Mouse (Mus musculus): ENCODE data around the gene Inmt. TPM values are rescaled to one million over a fixed set of nuclear protein-coding genes. Genes with fewer than 3 reads are reported as not detected.
"Not testable (repeated sequence)": the region's sequence is repeated elsewhere in the genome, so short reads cannot be mapped to it uniquely, and the experiment has no call there.

The Inmt gene
- total and polyA plus RNA-seq, 2 experiments from 2014 or later: 0.52 TPM; not detected in 1

DNA sequence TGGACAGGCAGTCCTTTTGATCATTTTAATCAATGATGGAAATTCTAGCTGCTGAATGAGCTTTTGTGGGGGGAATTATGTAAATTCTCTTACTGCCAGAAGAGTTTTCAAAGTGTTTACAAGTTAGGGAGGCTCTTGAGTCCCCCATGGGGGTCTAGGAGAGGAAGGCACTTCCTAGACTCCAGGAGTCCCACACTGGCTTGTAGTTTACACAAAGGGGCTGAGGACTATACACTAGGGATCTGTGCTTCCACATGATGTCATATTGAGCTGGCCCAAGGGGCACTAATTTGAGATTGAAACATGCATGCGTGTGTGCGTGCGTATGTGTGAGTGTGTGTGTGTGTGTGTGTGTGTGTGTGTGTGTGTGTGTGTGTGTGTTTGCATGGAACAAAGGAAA lies 29.1 kb upstream of the Inmt start:
- no peaks in the 10 kb centered on the region for H3K9me3 ChIP-seq (ENCODE audit: low read length)
- no peaks in the 10 kb centered on the region for H3K36me3 ChIP-seq (ENCODE audit: insufficient read depth, low read length)
- ATAC-seq: peak; percentile 40
- peaks cover 5% of the 10 kb centered on the region; the same call in 1 of the 2 replicates for H3K4me1 ChIP-seq (ENCODE audit: insufficient read depth, low read length)
- WGBS: 54% methylated on average over 3 of the region's 3 CpGs
- no peaks in the 10 kb centered on the region for H3K27me3 ChIP-seq (ENCODE audit: insufficient read depth, low read length)
- H3K4me2 ChIP-seq (ENCODE audit: low read depth, low read length): peak overlapping the region; percentile 67
- DNase-seq (ENCODE audit: low spot score): peak; percentile 14
- peak overlapping the region; percentile 65 for H3K9ac ChIP-seq (replicated peaks; ENCODE audit: low read length)
- peak overlapping the region; percentile 52 for H3K4me3 ChIP-seq (ENCODE audit: low read length)
- peak overlapping the region; percentile 83; the same call in 1 of the 2 replicates for H3K27ac ChIP-seq
- TF ChIP-seq CTCF (IDR thresholded peaks at IDR 0.05; ENCODE audit: low read depth): no peak

DNA sequence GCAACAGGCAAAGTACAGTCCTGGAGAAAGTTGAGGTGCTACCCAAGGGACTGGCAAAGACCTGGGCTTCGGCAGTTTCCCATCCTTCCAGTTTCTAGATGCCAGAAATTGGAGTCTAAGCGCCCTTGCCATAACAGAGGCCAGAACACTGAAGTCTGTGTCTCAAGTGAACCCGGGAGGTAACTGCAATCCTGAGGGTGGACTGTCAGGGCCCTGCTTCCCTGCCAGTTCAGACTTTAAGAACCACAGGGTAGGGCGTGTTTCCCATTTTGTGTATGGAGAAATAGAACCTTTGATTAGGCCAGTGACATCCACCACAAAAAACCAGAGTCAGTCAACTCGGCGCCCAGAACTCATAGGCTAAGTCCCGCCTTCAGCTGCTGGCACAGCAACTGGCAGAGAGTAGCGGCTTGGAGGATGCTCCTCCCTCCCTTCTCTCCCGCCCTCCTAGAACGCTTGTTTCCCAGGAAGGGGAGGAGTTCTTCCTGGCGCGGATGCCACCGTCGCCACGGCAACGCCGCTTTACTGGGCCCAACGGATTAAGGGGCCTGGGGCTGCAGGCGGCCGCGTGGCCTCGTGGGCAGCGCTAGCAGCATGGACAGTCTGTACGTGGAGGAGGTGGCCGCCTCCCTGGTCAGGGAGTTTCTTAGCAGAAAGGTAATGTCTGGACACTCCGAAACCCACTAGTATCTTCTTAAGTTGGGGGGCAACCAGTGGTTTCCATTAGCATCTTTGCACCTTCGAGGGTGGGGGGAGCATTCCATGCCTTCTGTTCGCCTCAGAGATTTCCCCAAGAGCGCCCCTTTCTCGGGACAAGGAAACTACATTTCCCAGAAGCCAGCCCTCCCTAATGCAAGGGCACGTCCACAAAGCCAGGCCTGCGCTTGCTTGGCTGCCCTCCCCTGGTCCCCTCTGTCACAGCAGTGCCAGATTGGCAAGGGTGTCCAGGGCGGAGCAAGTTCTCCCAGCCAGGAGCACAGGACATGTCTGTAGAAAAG lies 28.4 kb upstream of the Inmt start, which contains the start of gene Mindy4:
Mindy4 (plus strand) TSS at position 471 of the 998 bp plus-strand sequence.
- WGBS: 2% methylated on average over 33 of the region's 33 CpGs
- ATAC-seq: peak; percentile 97

DNA sequence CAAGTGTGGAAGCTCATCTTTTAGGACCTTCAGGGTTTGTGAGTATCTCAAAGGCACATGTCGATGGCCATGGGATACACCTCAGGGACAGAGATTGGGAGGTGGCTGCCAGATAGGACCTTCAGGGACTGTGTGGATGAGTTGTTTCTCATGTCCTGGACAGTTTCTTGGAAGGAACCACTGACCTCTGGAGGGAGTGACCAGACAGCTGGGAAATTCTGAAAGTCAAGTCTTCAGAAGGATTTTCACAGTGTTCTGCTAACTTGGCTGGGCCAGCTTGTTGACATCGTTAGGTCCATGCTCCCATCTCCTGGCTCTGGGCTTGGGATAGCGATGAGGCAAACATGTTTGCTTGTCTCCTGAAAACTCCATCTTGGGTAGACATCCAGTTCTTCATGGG lies 24.2 kb upstream of the Inmt start:
- WGBS: 88% methylated on average over 3 of the region's 3 CpGs
- ATAC-seq: no peak
- H3K9ac ChIP-seq (replicated peaks; ENCODE audit: low read length): no peak overlapping the region

More for the DNA sequence above, 28.4 kb upstream of the Inmt start, which contains the start of gene Mindy4:
- H3K4me3 ChIP-seq (ENCODE audit: low read length): peak within 1 kb of the TSS; percentile 52
- H3K4me2 ChIP-seq (ENCODE audit: low read depth, low read length): peak within 1 kb of the TSS; percentile 67
- TF ChIP-seq CTCF (IDR thresholded peaks at IDR 0.05; ENCODE audit: low read depth): peak; percentile 60
- H3K27me3 ChIP-seq (ENCODE audit: insufficient read depth, low read length): no peaks in the 10 kb centered on the region
- no peaks in the 10 kb centered on the region for H3K36me3 ChIP-seq (ENCODE audit: insufficient read depth, low read length)
- peak within 1 kb of the TSS; percentile 83 for H3K27ac ChIP-seq
- peak; percentile 97 for DNase-seq (ENCODE audit: low spot score)
- H3K4me1 ChIP-seq (ENCODE audit: insufficient read depth, low read length): peaks cover 5% of the 10 kb centered on the region; the same call in 1 of the 2 replicates
- no peaks in the 10 kb centered on the region for H3K9me3 ChIP-seq (ENCODE audit: low read length)
- H3K9ac ChIP-seq (replicated peaks; ENCODE audit: low read length): peak within 1 kb of the TSS; percentile 65

GRCm38 (mm10) chr6:55193171-55193570 lies 18.3 kb upstream of the Inmt start:
- ATAC-seq (no peak), DNase-seq (ENCODE audit: low spot score) (no peak)
- no peak overlapping the region for H3K27ac ChIP-seq
- H3K4me3 ChIP-seq (ENCODE audit: low read length): no peak overlapping the region
- H3K4me2 ChIP-seq (ENCODE audit: low read depth, low read length): no peak overlapping the region
- no peaks in the 10 kb centered on the region for H3K36me3 ChIP-seq (ENCODE audit: insufficient read depth, low read length)
- TF ChIP-seq CTCF (IDR thresholded peaks at IDR 0.05; ENCODE audit: low read depth): no peak
- no peaks in the 10 kb centered on the region for H3K27me3 ChIP-seq (ENCODE audit: insufficient read depth, low read length)
- no peaks in the 10 kb centered on the region for H3K9me3 ChIP-seq (ENCODE audit: low read length)
- H3K9ac ChIP-seq (replicated peaks; ENCODE audit: low read length): no peak overlapping the region
- WGBS: 89% methylated on average over 3 of the region's 3 CpGs
- H3K4me1 ChIP-seq (ENCODE audit: insufficient read depth, low read length): no peaks in the 10 kb centered on the region

More for the DNA sequence above, 24.2 kb upstream of the Inmt start:
- no peak for DNase-seq (ENCODE audit: low spot score)
- no peak overlapping the region for H3K4me2 ChIP-seq (ENCODE audit: low read depth, low read length)
- H3K27me3 ChIP-seq (ENCODE audit: insufficient read depth, low read length): no peaks in the 10 kb centered on the region
- no peak overlapping the region for H3K27ac ChIP-seq
- no peaks in the 10 kb centered on the region for H3K9me3 ChIP-seq (ENCODE audit: low read length)
- no peak overlapping the region for H3K4me3 ChIP-seq (ENCODE audit: low read length)
- no peaks in the 10 kb centered on the region for H3K36me3 ChIP-seq (ENCODE audit: insufficient read depth, low read length)
- TF ChIP-seq CTCF (IDR thresholded peaks at IDR 0.05; ENCODE audit: low read depth): no peak
- H3K4me1 ChIP-seq (ENCODE audit: insufficient read depth, low read length): peaks cover 5% of the 10 kb centered on the region; the same call in 1 of the 2 replicates

DNA sequence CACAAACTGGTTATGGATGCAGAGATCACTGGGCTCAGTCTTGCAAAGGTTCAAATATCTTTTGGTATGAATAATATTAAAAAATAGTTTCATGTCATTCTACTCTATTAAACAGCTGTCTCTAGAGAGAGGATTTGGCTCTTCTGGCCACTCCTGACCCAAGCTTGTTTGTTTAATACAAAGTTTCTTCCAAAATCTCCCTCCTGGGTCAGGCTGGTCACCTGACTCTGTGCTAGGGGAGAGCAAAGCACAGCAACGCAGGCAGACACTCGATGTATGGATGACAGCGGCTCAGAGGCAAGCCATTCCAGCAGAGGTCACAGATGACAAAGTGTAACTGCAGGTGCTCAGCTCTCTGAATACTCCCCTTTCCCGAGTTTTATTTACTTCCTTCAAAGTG lies 16.7 kb upstream of the Inmt start:
- no peak overlapping the region for H3K27ac ChIP-seq
- ATAC-seq: no peak
- WGBS: 67% methylated on average over 4 of the region's 4 CpGs
- TF ChIP-seq CTCF (IDR thresholded peaks at IDR 0.05; ENCODE audit: low read depth): no peak
- DNase-seq (ENCODE audit: low spot score): no peak
- no peaks in the 10 kb centered on the region for H3K27me3 ChIP-seq (ENCODE audit: insufficient read depth, low read length)
- no peaks in the 10 kb centered on the region for H3K9me3 ChIP-seq (ENCODE audit: low read length)
- no peak overlapping the region for H3K9ac ChIP-seq (replicated peaks; ENCODE audit: low read length)
- no peak overlapping the region for H3K4me2 ChIP-seq (ENCODE audit: low read depth, low read length)
- H3K4me1 ChIP-seq (ENCODE audit: insufficient read depth, low read length): no peaks in the 10 kb centered on the region
- no peak overlapping the region for H3K4me3 ChIP-seq (ENCODE audit: low read length)
- H3K36me3 ChIP-seq (ENCODE audit: insufficient read depth, low read length): no peaks in the 10 kb centered on the region

- Histone ChIP-seq H3K36me3 (ENCODE audit: insufficient read depth, low read length) (no peaks in the 10 kb centered on the region), H3K4me1 (ENCODE audit: insufficient read depth, low read length) (no peaks in the 10 kb centered on the region), H3K4me2 (ENCODE audit: low read depth, low read length) (no peak overlapping the region), H3K27me3 (ENCODE audit: insufficient read depth, low read length) (no peaks in the 10 kb centered on the region), H3K9ac (replicated peaks; ENCODE audit: low read length) (no peak overlapping the region), H3K9me3 (ENCODE audit: low read length) (no peaks in the 10 kb centered on the region), H3K4me3 (ENCODE audit: low read length) (no peak overlapping the region), H3K27ac (no peak overlapping the region)
- no peak for TF ChIP-seq CTCF (IDR thresholded peaks at IDR 0.05; ENCODE audit: low read depth)
- ATAC-seq: no peak
- no peak for DNase-seq (ENCODE audit: low spot score)
These were observed 14.6 kb upstream of the Inmt start for GRCm38 (mm10) chr6:55189406-55189805.

DNA sequence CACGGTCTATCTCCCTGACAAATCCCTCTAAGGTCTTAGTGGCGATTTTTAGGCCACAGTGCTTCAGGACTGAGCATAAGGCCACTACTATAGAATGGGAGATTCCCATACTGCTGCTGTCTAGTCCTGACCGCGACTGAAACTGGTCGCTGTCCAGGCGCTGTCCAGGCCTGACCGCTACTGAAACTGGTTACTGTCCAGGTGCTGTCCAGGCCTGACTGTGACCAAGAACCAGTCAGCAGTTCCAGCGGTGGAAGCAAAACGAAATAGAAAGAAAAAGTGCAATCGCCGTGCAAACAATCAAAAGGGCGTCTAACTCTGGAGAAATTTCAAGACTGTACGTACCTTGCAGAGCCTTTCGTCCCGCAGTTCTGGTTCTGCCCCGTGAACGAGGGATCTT lies 13.0 kb upstream of the Inmt start:
- not testable (repeated sequence) for H3K9ac ChIP-seq (replicated peaks; ENCODE audit: low read length); ATAC-seq; H3K9me3 ChIP-seq (ENCODE audit: low read length); H3K4me3 ChIP-seq (ENCODE audit: low read length); H3K36me3 ChIP-seq (ENCODE audit: insufficient read depth, low read length); H3K4me1 ChIP-seq (ENCODE audit: insufficient read depth, low read length); H3K4me2 ChIP-seq (ENCODE audit: low read depth, low read length); DNase-seq (ENCODE audit: low spot score); H3K27me3 ChIP-seq (ENCODE audit: insufficient read depth, low read length); H3K27ac ChIP-seq
- 96% methylated on average over 17 of the region's 17 CpGs for WGBS
